Mouse (Mus musculus) kidney, postnatal 25 days (tissue): Measurements from ENCODE around the gene Etv1.

Source experiments
- DNase-seq, 2 experiments: peaks; one replicate each; pipeline ENCODE4 v3.0.0; 2021; ENCODE audit warnings: mixed read lengths in 2 of 2

Gene Etv1

DNA sequence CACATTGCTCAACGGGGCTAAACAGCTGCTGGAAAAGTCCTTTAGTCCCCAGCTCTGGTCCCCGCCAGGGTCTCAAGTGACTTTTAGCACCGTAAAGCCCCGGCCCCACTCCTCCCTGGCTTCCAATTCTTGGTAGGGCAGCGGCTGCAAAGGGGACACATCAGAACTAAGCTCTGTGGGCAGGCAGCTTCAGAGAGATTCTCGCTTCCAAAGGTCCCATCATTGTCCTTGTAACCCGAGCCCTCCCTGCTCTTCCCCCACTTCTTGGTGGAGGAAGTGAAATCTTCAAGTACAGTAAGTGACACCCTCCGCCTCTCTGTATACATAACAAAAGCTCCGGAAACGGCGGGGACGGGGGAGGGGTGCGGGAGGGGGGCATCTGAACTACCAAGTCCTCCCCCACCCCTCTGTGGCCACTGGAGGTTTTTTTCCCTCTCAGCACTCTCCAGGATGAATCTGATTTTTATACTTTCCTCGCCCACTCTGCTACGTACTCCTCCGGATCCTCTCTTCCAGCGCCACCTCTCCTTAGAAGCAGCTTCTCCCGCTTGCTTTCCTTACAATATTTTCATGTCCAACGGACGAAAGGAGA lies at the start of gene Etv1:
Etv1 (plus strand) TSS at position 195 of the 592 bp plus-strand sequence.
- DNase-seq: peak; percentile 14 to 48

- DNase-seq: no peak
These were observed 49.5 kb upstream of the Etv1 start for GRCm38 (mm10) chr12:38729661-38730060.

DNA sequence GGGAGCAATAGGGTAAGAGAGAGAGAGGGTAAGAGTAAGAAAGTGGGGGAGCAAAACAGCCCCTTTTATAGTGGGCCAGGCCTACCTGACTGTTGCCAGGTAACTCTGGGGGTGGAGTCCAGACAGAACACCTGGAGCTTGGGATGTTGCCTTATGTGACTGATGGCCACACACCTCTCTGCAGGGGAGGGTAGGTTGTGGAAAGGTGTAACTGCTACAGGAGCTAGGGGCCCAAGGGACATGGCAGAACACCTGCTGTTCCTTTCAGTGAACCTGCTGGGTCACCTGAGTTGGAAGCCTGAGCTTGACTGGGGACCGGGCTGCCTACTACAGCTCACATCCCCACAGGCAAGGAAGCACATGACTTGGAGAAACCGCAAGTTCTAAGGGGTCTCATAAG lies 48.4 kb upstream of the Etv1 start:
- no peak for DNase-seq

- DNase-seq: no peak
These were observed 19.9 kb upstream of the Etv1 start for GRCm38 (mm10) chr12:38759322-38759721.

GRCm38 (mm10) chr12:38777316-38777715 lies 1.9 kb upstream of the Etv1 start:
- DNase-seq: no peak

DNA sequence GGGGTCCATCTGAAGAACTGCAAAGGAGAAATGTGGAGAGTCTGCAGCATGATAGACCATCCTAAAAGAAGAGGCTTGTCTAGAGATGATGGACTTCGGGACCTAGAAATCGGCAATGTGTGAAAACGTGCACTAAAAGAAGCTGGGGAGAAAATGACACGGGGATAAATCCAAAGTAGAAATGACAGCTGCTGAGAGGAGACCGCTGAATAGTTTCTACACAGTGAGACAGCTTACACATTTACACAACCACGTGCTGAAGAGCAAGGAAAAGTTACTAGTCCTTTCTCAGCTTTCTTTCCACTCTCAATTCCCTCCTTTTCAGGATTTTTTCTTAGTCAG lies 1.3 kb upstream of the Etv1 start:
- DNase-seq: no peak

GRCm38 (mm10) chr12:38778299-38779075 lies 693 bp upstream of the Etv1 start:
- peak; percentile 92 to 97 for DNase-seq

GRCm38 (mm10) chr12:38780006-38780954 lies 1.1 kb downstream of the Etv1 start:
- peak; percentile 60 to 73 for DNase-seq

- DNase-seq: peak; percentile 16 to 42
These were observed 1.8 kb downstream of the Etv1 start for GRCm38 (mm10) chr12:38780955-38781304.

DNA sequence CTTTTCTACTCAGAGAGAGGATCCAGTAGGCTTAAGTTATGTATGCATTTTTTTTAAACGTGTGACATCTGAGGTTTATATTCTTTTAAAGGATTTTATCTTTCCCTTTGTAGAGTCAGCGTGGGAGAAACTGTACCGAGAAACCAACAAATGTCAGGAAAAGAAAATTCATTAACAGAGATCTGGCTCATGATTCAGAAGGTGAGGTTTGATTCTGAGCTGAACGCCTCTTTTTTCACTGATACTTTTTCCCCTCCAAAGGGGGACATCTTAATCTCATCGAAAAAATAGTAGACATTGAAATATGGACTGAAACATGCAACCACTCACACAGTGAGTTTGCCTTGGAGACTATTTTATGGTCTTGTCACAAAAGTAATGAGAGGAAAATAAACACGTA lies 2.5 kb downstream of the Etv1 start:
- no peak for DNase-seq

DNA sequence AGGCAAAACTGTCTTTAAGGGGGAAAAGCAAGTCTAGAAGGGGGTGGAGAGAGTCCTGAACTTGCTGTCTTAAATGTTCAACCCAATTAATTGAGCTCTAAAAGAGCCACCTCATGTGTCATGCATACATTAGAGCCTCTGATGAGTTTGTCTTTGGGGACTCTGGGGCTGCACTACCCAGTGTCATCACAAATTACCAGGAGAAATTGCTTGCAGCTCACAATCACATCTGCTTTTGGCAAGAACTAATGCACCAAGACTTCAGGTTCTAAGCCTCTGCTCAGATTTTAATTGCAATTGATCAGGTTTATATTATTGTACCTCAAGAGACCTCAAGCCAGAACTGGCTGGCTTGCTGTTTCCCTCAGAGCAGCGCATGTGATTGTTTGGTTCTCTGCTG lies 4.1 kb downstream of the Etv1 start:
- DNase-seq: no peak

GRCm38 (mm10) chr12:38784221-38784620 lies 5.0 kb downstream of the Etv1 start:
- DNase-seq: no peak

- no peak for DNase-seq
These were observed 7.4 kb downstream of the Etv1 start for GRCm38 (mm10) chr12:38786571-38786970.

DNA sequence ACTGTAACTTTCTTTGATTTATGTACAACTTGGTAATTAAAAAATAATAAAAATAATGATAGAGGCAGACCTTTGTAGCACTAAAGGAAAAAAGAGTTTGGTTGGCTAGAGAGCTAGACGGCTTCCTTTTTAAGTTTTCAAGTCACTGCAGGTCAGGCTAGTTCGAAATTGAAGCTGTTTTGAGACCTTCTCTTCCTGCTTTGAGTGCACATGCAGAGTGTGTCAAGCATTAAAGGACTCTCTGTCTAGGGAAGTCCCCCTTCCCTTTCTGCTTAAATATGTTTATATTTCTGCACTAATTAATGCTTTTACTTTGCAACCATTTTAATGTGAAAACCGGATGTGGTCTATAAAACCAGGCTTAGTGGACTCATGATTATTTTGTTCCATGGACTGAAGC lies 8.5 kb downstream of the Etv1 start:
- no peak for DNase-seq

- DNase-seq: peak; percentile 28 to 63
These were observed 9.4 kb downstream of the Etv1 start for GRCm38 (mm10) chr12:38788621-38789020.

- DNase-seq: no peak
These were observed 10.7 kb downstream of the Etv1 start for GRCm38 (mm10) chr12:38789789-38790355.

DNA sequence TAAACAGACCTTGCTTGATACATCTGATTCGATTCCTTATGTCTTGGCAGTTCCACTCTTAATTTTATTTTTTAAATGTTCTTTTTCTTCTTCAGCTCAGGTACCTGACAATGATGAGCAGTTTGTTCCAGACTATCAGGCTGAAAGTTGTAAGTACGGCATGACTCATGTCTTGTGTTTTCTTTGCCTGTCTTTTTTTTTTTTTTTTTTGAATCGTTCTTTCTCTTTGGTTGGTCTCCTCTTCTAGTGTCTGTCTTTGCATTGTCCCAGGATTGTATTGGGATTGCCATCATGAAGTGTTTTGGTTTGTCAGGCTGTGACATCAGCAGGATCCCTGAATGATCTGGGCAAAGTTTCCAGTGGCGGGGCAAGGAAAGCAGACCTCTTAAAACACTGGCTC lies 13.9 kb downstream of the Etv1 start:
- DNase-seq: no peak

GRCm38 (mm10) chr12:38793697-38794096 lies 14.5 kb downstream of the Etv1 start:
- DNase-seq: peak in 1 of 2 experiments; percentile 35

GRCm38 (mm10) chr12:38807031-38807430 lies 27.9 kb downstream of the Etv1 start:
- peak; percentile 17 to 36 for DNase-seq

DNA sequence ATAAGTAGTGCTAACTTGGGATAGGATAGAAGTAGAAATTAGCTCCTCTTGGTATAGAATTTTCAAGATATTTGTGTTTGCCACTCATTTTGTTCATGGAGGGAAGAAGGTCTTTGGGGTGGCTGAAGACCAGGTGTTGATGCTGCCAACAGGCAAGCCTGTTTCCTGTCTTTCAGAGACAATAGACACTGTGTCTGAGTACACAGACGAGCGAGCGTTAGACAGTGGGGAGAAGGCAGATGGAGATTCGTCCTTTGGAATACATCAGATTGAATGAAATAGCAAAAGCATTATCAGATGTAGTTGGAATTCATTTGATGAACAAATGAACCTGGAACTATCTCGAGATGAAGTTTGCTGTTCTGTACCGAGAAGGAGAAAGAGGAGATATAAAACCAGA lies 33.2 kb downstream of the Etv1 start:
- no peak for DNase-seq

- DNase-seq: no peak
These were observed 35.0 kb downstream of the Etv1 start for GRCm38 (mm10) chr12:38814010-38814786.

DNA sequence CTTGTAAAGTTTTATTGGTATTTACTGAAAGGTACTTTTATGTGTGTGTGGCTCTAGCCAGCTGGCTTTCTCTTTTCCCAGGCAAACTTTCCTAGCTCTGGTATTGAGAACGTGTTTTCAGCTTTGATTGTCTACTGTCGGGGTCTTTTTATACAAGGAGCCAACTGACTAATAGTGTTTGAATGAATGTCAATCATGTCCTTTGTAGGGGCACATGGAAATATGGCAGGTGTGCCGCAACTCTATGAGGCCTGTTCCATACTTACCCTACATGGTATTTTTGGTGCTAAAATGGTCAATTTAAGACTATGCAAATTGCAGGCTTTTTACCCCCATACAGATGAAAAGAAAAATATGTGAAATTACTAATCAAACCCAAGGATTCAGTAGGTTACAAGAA lies 37.1 kb downstream of the Etv1 start:
- DNase-seq: no peak
